Mouse (Mus musculus) kidney, adult 2 months (tissue): ENCODE results near the gene Nr2f6.

ENCODE experiments used
- CTCF ChIP-seq: fragments of 200-500 bp; conservative IDR thresholded peaks from 2 replicates; pipeline ENCODE4 v1.5.1; 2011; ENCODE audit warnings: low read depth, mild to moderate bottlenecking, control low read depth, low read length, moderate library complexity, mixed read lengths; ENCODE audit not compliant: insufficient read depth, insufficient read length
- POLR2A ChIP-seq: fragments of 200-500 bp; IDR thresholded peaks from one replicate; pipeline ENCODE4 v1.6.1; 2011; ENCODE audit warnings: low read depth, low read length, control low read depth

GRCm38 (mm10) chr8:71351520-71351919 lies 30.2 kb downstream of the Nr2f6 start:
- TF ChIP-seq CTCF (no peak), POLR2A (no peak)
